Mouse (Mus musculus): ENCODE measurements around the gene Mrgpra3.

Gene Mrgpra3

DNA sequence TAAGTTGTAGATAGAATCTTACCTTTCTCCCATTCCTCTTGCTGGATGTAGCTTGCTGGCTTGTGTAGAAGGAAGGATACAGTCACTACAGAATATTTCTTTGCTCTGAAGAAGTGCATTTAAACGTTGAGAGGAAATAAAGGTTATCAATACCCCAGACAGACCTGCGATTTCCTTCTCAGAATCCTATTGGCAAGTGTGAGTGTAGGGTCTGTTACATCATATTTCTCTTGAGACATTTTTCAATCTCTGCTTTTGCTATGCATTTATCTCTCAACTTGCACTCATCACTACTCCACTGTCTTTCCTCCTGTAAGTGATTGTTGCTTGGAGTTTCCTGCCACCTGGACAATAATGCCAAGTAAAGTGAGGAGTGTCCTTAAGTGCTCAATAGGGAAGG, at the start of gene Mrgpra3:
TSS of gene Mrgpra3 (minus strand) at position 101 of the 400 bp plus-strand sequence.
- DNase-seq: no peak
